Mouse (Mus musculus) midbrain, embryonic 11.5 days (tissue): Measurements from ENCODE around the gene Msh5. TPM values are rescaled to one million over a fixed set of nuclear protein-coding genes. Genes with fewer than 3 reads are reported as not detected.

ENCODE experiments used
- ATAC-seq: fragments of 200-750 bp; cut with Nextera tagmentation; 2 replicates; pipeline ENCODE4 v1.8.0; 2017; ENCODE audit warnings: moderate TSS enrichment, moderate library complexity; ENCODE audit not compliant: low FRiP score
- DNase-seq: peaks from one replicate; pipeline ENCODE4 v3.0.0; 2015; ENCODE audit warnings: low spot score; ENCODE audit errors: missing footprints
- H3K27ac ChIP-seq: fragments of 300-500 bp; sonication (generic); 2 replicates; pipeline ENCODE4 v1.5.1; 2014; ENCODE audit warnings: low read depth, low read length
- H3K27me3 ChIP-seq: fragments of 300-500 bp; sonication (generic); 2 replicates; pipeline ENCODE4 v1.6.1; 2014; ENCODE audit warnings: mild to moderate bottlenecking, low read length, moderate library complexity, mixed read lengths; ENCODE audit not compliant: control insufficient read depth, insufficient read depth
- H3K36me3 ChIP-seq: fragments of 300-500 bp; sonication (generic); 2 replicates; pipeline ENCODE4 v1.6.1; 2014; ENCODE audit warnings: mild to moderate bottlenecking, low read length, moderate library complexity, mixed read lengths; ENCODE audit not compliant: control insufficient read depth, insufficient read depth
- H3K4me1 ChIP-seq: fragments of 300-500 bp; sonication (generic); 2 replicates; pipeline ENCODE4 v1.6.1; 2014; ENCODE audit warnings: low read length; ENCODE audit not compliant: control insufficient read depth, insufficient read depth
- H3K4me2 ChIP-seq: fragments of 300-500 bp; sonication (generic); 2 replicates; pipeline ENCODE4 v1.6.1; 2014; ENCODE audit warnings: mild to moderate bottlenecking, moderate library complexity
- H3K4me3 ChIP-seq: fragments of 300-500 bp; sonication (generic); 2 replicates; pipeline ENCODE4 v1.5.1; 2014; ENCODE audit warnings: low read depth, low read length
- H3K9ac ChIP-seq: fragments of 300-500 bp; sonication (generic); 2 replicates; pipeline ENCODE4 v1.6.1; 2014; ENCODE audit warnings: low read length
- H3K9me3 ChIP-seq: fragments of 300-500 bp; sonication (generic); 2 replicates; pipeline ENCODE4 v1.6.1; 2016; ENCODE audit warnings: low read length; ENCODE audit not compliant: control insufficient read depth
- WGBS: fragments of 180-500 bp; shearing (Covaris S2); extraction: QIAGEN DNeasy Blood & Tissue Kit; methylation state at CpG from one replicate; pipeline ENCODE4 v1.1.7; 2014; 5-methylcytosine and 5-hydroxymethylcytosine counted together
- polyA plus RNA-seq: library from polyadenylated mRNA; unstranded; fragments of >200 nt; fragmentation: Nextera tagmentation; extraction: Ambion mirVana; gene quantifications from 2 replicates; pipeline ENCODE4 v1.2.1, GENCODE M21; 2014

Gene Msh5
- polyA plus RNA-seq, 1 experiment from 2014 or later: 5.2 TPM

DNA sequence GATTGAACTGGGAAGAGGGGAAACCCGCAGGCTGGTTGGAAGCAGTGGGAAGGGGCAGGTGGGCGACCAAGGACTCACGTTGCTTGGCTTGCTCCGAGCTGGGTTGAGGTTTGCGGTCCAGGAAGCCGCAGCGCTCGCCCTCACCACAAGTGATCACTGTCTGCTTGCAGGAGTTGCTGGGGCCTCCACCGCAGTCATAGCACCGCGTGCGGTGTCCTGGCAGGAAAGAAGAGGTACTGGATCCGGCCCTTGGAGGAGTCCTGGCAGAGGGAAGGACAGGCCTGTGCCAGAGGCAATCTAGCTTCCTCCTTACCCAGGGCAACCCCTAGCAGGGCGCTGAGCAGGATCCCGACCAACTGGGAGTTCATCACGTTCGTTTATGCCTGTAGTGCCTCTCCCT is 27.6 kb upstream of the Msh5 start:
- Histone ChIP-seq H3K4me1 (peaks cover 11% of the 10 kb centered on the region; the same call in 1 of the 2 replicates), H3K9me3 (no peaks in the 10 kb centered on the region; the same call in 1 of the 2 replicates), H3K4me2 (no peak overlapping the region), H3K4me3 (no peak overlapping the region), H3K9ac (no peak overlapping the region), H3K27me3 (no peaks in the 10 kb centered on the region), H3K27ac (no peak overlapping the region), H3K36me3 (no peaks in the 10 kb centered on the region)
- no peak for ATAC-seq
- WGBS: 61% methylated on average over 17 of the region's 17 CpGs
- peak; percentile 59 for DNase-seq

DNA sequence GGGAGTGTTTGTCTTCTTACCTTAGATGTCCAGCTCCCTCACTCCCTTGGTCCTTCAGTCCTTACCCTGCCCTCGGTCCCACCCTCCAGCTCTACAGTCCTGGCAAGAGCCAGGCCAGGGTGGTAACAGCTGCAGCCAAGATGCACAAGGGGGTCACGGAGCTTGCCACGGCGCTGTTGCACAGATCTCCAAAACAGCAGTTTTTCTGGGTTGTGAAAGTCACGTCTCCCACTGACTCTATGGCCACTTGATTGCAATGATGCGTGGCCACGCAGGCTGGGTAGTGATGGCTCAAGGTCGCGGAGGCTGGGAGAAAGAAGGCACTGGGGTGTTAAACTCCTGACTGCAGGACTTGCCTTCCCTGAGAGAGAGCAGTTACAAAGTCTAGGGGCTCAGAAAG is 24.9 kb upstream of the Msh5 start:
- DNase-seq: no peak
- no peak overlapping the region for H3K9ac ChIP-seq
- H3K36me3 ChIP-seq: no peaks in the 10 kb centered on the region
- H3K27me3 ChIP-seq: peaks cover 7% of the 10 kb centered on the region; the same call in 1 of the 2 replicates
- no peak overlapping the region for H3K4me2 ChIP-seq
- WGBS: 88% methylated on average over 9 of the region's 9 CpGs
- no peaks in the 10 kb centered on the region; the same call in 1 of the 2 replicates for H3K9me3 ChIP-seq
- ATAC-seq: no peak
- H3K4me3 ChIP-seq: no peak overlapping the region
- H3K27ac ChIP-seq: no peak overlapping the region
- H3K4me1 ChIP-seq: no peaks in the 10 kb centered on the region

DNA sequence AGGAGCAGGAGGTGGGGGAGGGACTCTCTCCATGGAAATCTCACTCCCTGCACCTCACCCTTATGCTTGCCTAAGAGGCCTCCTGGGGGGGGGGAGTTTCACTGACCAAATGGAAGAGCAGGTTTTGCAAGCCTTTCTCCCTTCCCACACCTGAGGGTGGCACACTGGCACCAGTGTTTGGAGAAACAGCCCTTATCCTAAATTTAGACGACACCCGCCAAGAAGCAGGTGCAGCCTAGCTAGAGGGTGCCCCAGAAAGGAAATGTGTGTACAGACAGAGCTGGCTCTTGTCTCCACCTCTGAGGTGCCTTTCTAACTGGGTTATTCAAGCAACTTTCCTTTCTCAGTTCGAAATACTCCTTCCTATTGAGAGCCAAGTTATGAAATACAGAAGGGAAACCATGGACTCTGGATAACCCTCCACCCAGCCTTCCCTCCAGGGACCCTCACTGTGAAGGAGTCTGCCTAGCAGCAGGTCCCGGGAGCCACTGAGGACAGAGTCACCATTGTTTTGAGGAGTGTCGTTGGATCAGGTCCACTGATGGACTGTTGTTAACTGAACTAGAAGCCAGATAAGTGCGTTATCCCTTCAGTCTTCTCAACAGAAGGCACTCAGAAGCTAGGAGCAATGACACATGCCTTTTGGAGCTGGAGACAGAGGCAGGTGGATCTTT is 24.1 kb upstream of the Msh5 start:
- Histone ChIP-seq H3K36me3 (no peaks in the 10 kb centered on the region), H3K27me3 (peaks cover 8% of the 10 kb centered on the region), H3K9ac (no peak overlapping the region), H3K9me3 (no peaks in the 10 kb centered on the region; the same call in 1 of the 2 replicates), H3K4me1 (peaks cover 3% of the 10 kb centered on the region), H3K4me3 (no peak overlapping the region), H3K27ac (no peak overlapping the region), H3K4me2 (no peak overlapping the region)
- ATAC-seq (no peak), DNase-seq (no peak)
- WGBS: 66% methylated on average over 6 of the region's 6 CpGs

DNA sequence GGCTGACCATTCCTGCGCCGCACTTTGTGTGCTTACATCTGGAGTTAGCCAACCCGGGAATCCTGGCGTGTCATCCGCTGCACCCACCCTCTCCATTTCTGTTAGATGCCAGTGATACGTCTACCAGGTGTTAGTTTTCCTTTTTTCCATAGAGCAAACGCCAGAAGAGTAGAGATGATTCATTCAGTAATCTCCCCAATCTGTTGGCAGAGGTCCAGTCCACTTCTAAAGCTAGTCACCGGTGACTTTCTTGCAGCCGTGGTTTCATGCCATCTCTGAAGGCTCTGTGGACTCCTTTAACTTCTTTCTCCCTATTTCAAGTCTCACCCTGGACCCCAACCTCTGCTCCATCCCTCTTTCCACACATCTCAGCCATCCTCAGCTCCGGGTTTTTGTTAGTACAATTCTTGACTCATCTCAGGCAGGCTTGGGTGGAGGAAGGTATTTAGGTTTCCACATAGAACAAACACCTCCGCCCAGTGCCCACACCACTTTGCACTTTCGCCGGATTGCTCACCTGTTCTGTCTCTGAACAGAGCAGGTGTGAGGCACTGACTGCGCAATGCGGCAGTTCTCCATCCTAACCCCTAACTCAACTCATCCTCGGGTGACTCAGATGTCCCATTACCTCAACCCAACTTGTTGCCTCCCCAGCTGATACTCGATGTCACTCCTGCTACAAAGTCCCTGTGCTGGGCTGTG is 21.8 kb upstream of the Msh5 start:
- ATAC-seq (no peak), DNase-seq (no peak)
- no peaks in the 10 kb centered on the region for H3K9me3 ChIP-seq
- H3K36me3 ChIP-seq: no peaks in the 10 kb centered on the region
- H3K27me3 ChIP-seq: peaks cover 11% of the 10 kb centered on the region
- H3K9ac ChIP-seq: no peak overlapping the region
- H3K27ac ChIP-seq: no peak overlapping the region
- 83% methylated on average over 17 of the region's 17 CpGs for WGBS
- H3K4me2 ChIP-seq: no peak overlapping the region
- H3K4me3 ChIP-seq: no peak overlapping the region
- peaks cover 15% of the 10 kb centered on the region for H3K4me1 ChIP-seq

DNA sequence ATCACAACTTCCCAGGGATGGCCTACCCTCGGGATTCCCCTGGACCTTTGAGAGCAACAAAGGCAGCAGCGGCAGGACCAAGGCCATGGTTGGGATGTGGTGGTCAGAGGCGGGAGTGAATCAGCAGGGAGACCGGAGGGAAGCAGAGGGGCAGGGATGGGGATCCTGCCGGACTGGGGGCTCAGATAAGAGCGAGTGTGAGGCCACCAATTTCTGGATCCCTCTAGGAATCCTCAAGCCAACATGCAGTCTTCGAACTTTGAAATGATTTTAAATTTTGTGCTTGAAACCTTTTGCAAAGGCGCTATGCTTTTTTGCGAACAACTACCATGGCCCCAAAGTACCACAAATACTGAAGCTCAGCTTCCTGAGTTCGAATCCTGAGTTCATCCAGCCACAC is 19.5 kb upstream of the Msh5 start, which contains the start of gene Mpig6b:
TSS of gene Mpig6b (minus strand) at position 101 of the 400 bp plus-strand sequence.
- Histone ChIP-seq H3K36me3 (peaks cover 7% of the 10 kb centered on the region; the same call in 1 of the 2 replicates), H3K4me2 (peak within 1 kb of the TSS; percentile 40), H3K4me3 (peak within 1 kb of the TSS; percentile 7), H3K4me1 (peaks cover 15% of the 10 kb centered on the region), H3K27me3 (peaks cover 11% of the 10 kb centered on the region), H3K27ac (no peak within 1 kb of the TSS), H3K9me3 (no peaks in the 10 kb centered on the region), H3K9ac (peak within 1 kb of the TSS; percentile 56)
- WGBS: 41% methylated on average over 10 of the region's 10 CpGs
- DNase-seq: no peak
- no peak for ATAC-seq

DNA sequence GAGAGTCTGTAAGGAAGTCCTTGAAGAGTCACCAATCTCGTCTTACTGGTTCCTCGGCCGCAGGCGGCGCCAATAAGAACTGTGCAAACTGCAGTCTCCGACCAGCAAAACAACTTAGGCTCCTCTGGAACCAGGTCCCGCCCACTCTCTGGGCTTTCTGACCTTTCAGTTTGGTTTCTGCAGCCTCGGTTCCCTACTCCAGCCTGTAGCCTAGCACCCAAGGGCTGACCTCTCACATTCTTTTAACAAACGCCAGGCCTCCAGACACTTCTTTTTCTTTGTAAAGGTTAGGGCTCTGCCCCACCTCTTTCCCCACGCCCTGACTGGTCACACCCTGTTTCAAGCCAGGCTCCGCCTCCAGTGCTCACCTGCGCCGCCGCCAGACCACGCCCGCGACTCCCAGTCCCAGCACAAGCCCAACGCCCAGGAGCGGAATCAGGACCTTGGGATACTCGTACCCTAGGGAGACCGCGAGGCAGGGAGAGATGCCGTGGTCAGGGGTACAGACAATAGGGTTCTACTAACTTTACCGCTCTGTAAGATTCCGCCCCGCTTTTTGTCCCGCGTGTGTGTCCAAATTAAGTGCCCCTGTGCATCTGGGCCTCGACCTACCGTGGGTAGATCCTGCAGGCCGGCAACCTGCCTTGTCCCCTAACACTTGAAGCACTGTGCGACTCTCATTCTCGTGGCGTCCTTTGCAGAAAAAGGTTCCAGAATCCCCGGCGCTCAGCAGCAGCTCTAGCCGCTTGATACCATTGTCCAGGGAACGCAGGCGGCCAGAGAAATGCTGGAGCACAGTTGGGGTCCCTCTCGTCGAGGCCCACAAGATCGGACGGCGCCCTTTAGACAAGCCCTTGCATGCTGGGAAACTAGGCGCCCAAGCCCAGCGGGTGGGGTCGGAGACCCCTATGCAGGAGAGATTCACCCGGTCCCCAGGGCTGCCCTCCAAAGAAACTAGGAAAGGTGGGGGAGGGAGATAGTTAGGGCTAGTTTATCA is 18.7 kb upstream of the Msh5 start, which contains the start of gene Ly6g6c:
TSS of gene Ly6g6c (plus strand) at position 438 of the 997 bp plus-strand sequence.
- H3K9me3 ChIP-seq: no peaks in the 10 kb centered on the region
- peaks cover 8% of the 10 kb centered on the region; the same call in 1 of the 2 replicates for H3K36me3 ChIP-seq
- no peak within 1 kb of the TSS for H3K27ac ChIP-seq
- ATAC-seq (peak; percentile 22; the same call in 1 of the 2 replicates), DNase-seq (peak; percentile 95)
- H3K27me3 ChIP-seq: peaks cover 11% of the 10 kb centered on the region
- WGBS: 1% methylated on average over 48 of the region's 48 CpGs
- H3K4me2 ChIP-seq: peak within 1 kb of the TSS; percentile 40
- H3K4me1 ChIP-seq: peaks cover 20% of the 10 kb centered on the region
- peak within 1 kb of the TSS; percentile 7 for H3K4me3 ChIP-seq
- H3K9ac ChIP-seq: peak within 1 kb of the TSS; percentile 56

DNA sequence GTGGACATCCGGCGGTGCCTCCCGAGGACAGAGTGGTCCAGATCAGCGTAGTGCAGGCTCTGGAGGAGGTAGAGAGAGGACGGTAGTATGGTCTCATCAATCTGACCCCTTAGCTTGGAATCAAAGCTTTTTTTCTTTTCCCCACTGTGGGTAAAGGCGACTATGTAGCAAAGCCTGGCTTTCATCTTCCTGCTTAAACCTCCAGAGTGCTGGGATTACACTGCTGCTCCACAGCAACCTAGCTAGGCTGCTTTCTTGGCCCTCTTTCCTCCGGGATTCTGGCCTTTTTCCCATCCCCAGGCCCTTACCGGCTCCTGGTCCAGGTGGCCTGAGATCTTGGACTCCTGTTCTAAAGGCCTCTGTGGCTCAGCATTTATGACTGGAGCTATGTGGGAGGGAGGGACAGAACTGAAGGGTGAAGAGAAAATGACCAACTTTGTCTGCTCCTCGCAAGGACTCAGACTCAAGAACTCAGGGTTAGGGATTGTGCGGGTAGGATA is 17.9 kb upstream of the Msh5 start:
- ATAC-seq: no peak

DNA sequence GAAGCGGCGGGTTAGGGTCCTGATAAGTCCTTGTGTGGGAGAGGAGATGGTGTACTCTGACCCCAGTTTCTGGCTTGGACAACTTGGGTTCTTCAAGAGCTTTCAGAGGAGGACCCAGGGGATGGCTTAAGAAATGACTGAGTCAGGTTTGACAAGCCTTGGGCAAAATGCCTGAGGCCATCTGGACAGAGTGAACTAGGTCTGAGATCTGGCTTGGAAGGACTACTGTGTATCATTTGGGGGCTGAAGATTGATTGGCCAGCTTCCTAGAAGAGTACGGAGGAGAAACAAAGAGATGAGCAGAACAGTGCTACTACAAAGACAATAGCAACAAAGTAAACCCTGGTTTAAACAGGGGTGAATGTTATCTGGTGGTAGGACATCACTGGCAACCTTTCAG is 16.9 kb upstream of the Msh5 start:
- 93% methylated on average over 3 of the region's 3 CpGs for WGBS
- DNase-seq (no peak), ATAC-seq (no peak)
- no peak overlapping the region for H3K4me2 ChIP-seq
- peaks cover 11% of the 10 kb centered on the region for H3K27me3 ChIP-seq
- no peak overlapping the region for H3K27ac ChIP-seq
- H3K9me3 ChIP-seq: no peaks in the 10 kb centered on the region
- H3K9ac ChIP-seq: no peak overlapping the region
- no peak overlapping the region for H3K4me3 ChIP-seq
- peaks cover 27% of the 10 kb centered on the region for H3K4me1 ChIP-seq
- peaks cover 8% of the 10 kb centered on the region; the same call in 1 of the 2 replicates for H3K36me3 ChIP-seq

More for the DNA sequence above, 17.9 kb upstream of the Msh5 start:
- Histone ChIP-seq H3K4me3 (no peak overlapping the region), H3K27ac (no peak overlapping the region), H3K4me1 (peaks cover 25% of the 10 kb centered on the region), H3K36me3 (peaks cover 8% of the 10 kb centered on the region; the same call in 1 of the 2 replicates), H3K9me3 (no peaks in the 10 kb centered on the region), H3K9ac (no peak overlapping the region), H3K4me2 (no peak overlapping the region; the same call in 1 of the 2 replicates), H3K27me3 (peaks cover 11% of the 10 kb centered on the region)
- 31% methylated on average over 10 of the region's 10 CpGs for WGBS
- DNase-seq: peak; percentile 90
